33 mouse cellular contexts compared by ENCODE assay signal in the genomic region with DNA sequence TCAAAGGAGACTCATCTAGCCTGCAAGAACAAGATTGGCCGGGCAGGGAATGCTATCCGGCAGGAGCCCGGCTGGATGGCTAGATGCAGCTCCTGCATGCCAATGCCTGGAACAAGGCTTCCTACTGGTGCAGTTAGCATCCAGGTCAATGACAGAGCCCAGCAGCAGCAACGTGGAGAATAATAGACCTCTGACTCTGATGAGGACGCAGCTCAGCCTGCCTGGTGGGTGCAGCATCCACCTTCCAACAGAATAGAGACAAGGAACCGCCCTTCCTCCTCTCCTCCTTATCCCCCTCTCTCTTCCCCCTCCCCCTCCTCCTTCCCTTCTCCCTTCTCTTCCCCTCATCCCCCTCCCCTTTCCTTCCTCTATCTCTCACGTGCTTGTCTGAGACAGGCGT. TPM values are rescaled to one million over a fixed set of nuclear protein-coding genes. Genes with fewer than 3 reads are reported as not detected.
DNase-seq lines count a peak whose midpoint lies in the region; ATAC-seq lines count a peak whose summit lies in the region.
"Had no signal": no experiment of that assay in that cellular context is flagged by ENCODE, and none has a peak within 500 bp of the region (broad histone marks: within the 10 kb centered on the region; RNA-seq: fewer than 3 reads in every experiment).

No protein-coding gene starts in this region.

- peaks cover 75% of the 10 kb centered on the region for H3K27me3 ChIP-seq in forebrain, embryonic 10.5 days (ENCODE audit: poor library complexity, severe bottlenecking)
- H3K27me3 ChIP-seq in forebrain, embryonic 16.5 days (replicated peaks; ENCODE audit: control insufficient read depth, insufficient read depth, low read length), result no peaks in the 10 kb centered on the region; the same call in 1 of the 2 replicates
- peaks cover 5% of the 10 kb centered on the region; the same call in 1 of the 2 replicates for H3K27me3 ChIP-seq in midbrain, embryonic 11.5 days (ENCODE audit: control insufficient read depth, insufficient read depth, low read length)
- peaks cover 89% of the 10 kb centered on the region for H3K27me3 ChIP-seq in midbrain, embryonic 10.5 days (ENCODE audit: low read depth, poor library complexity, severe bottlenecking)
- H3K27me3 ChIP-seq in forebrain, embryonic 13.5 days, result peaks cover 41% of the 10 kb centered on the region
- H3K27me3 ChIP-seq in midbrain, embryonic 14.5 days (ENCODE audit: control insufficient read depth, insufficient read depth, low read length), result no peaks in the 10 kb centered on the region

- H3K9ac ChIP-seq in forebrain, embryonic 16.5 days (replicated peaks; ENCODE audit: low read depth, low read length), result no peak overlapping the region
- H3K9ac ChIP-seq in midbrain, embryonic 11.5 days (ENCODE audit: low read length), result no peak overlapping the region
- H3K9ac ChIP-seq in forebrain, embryonic 13.5 days, result no peak overlapping the region
- H3K9ac ChIP-seq in midbrain, embryonic 14.5 days (replicated peaks; ENCODE audit: low read length), result no peak overlapping the region
- H3K9ac ChIP-seq: embryonic facial prominence, embryonic 12.5 days; heart, embryonic 12.5 days; intestine, embryonic 15.5 days; liver, embryonic 14.5 days; lung, embryonic 15.5 days had no signal

- H3K9me3 ChIP-seq in forebrain, embryonic 10.5 days, result no peaks in the 10 kb centered on the region
- H3K9me3 ChIP-seq in forebrain, embryonic 16.5 days (ENCODE audit: control insufficient read depth, low read length), result no peaks in the 10 kb centered on the region
- H3K9me3 ChIP-seq in midbrain, embryonic 11.5 days (ENCODE audit: control insufficient read depth, low read length), result no peaks in the 10 kb centered on the region
- H3K9me3 ChIP-seq in midbrain, embryonic 10.5 days (replicated peaks), result no peaks in the 10 kb centered on the region
- no peaks in the 10 kb centered on the region for H3K9me3 ChIP-seq in forebrain, embryonic 13.5 days (replicated peaks)
- no peaks in the 10 kb centered on the region for H3K9me3 ChIP-seq in midbrain, embryonic 14.5 days (ENCODE audit: control insufficient read depth, low read length)
- H3K9me3 ChIP-seq: embryonic facial prominence, embryonic 12.5 days; heart, embryonic 12.5 days; intestine, embryonic 15.5 days; lung, embryonic 15.5 days; megakaryocyte, embryonic 14.5 days had no signal

- no peak overlapping the region for H3K4me2 ChIP-seq in forebrain, embryonic 16.5 days (ENCODE audit: low read length)
- no peak overlapping the region for H3K4me2 ChIP-seq in midbrain, embryonic 11.5 days
- H3K4me2 ChIP-seq in forebrain, embryonic 13.5 days, result no peak overlapping the region
- H3K4me2 ChIP-seq in midbrain, embryonic 14.5 days (ENCODE audit: low read length), result peak overlapping the region; percentile 9; the same call in 1 of the 2 replicates
- H3K4me2 ChIP-seq: embryonic facial prominence, embryonic 12.5 days; heart, embryonic 12.5 days; intestine, embryonic 15.5 days; lung, embryonic 15.5 days had no signal

- peak overlapping the region; percentile 11; the same call in 1 of the 2 replicates for H3K27ac ChIP-seq in forebrain, embryonic 10.5 days
- no peak overlapping the region for H3K27ac ChIP-seq in forebrain, embryonic 16.5 days (ENCODE audit: low read length)
- H3K27ac ChIP-seq in midbrain, embryonic 11.5 days (ENCODE audit: low read depth, low read length), result no peak overlapping the region
- no peak overlapping the region for H3K27ac ChIP-seq in midbrain, embryonic 10.5 days (replicated peaks)
- peak overlapping the region; percentile 26; the same call in 1 of the 2 replicates for H3K27ac ChIP-seq in forebrain, embryonic 13.5 days
- peak overlapping the region; percentile 15 for H3K27ac ChIP-seq in midbrain, embryonic 14.5 days (replicated peaks; ENCODE audit: low read depth, low read length)
- H3K27ac ChIP-seq: embryonic facial prominence, embryonic 12.5 days; heart, adult 2 months; intestine, embryonic 15.5 days; kidney, postnatal 0 days; liver, embryonic 14.5 days; lung, embryonic 15.5 days; stomach, postnatal 0 days had no signal

- H3K4me3 ChIP-seq in forebrain, embryonic 10.5 days, result no peak overlapping the region
- no peak overlapping the region for H3K4me3 ChIP-seq in forebrain, embryonic 16.5 days (replicated peaks; ENCODE audit: low read length)
- H3K4me3 ChIP-seq in midbrain, embryonic 11.5 days (ENCODE audit: low read depth, low read length), result no peak overlapping the region
- no peak overlapping the region for H3K4me3 ChIP-seq in midbrain, embryonic 10.5 days
- H3K4me3 ChIP-seq in forebrain, embryonic 13.5 days, result no peak overlapping the region
- no peak overlapping the region for H3K4me3 ChIP-seq in midbrain, embryonic 14.5 days (replicated peaks; ENCODE audit: low read depth, low read length)
- H3K4me3 ChIP-seq: embryonic facial prominence, embryonic 12.5 days; heart, adult 2 months; heart, embryonic 12.5 days; intestine, embryonic 15.5 days; lung, embryonic 15.5 days had no signal

- no peaks in the 10 kb centered on the region for H3K36me3 ChIP-seq in forebrain, embryonic 10.5 days (replicated peaks)
- H3K36me3 ChIP-seq in forebrain, embryonic 16.5 days (ENCODE audit: control insufficient read depth, insufficient read depth), result no peaks in the 10 kb centered on the region
- no peaks in the 10 kb centered on the region for H3K36me3 ChIP-seq in midbrain, embryonic 11.5 days (ENCODE audit: control insufficient read depth, insufficient read depth, low read length)
- H3K36me3 ChIP-seq in midbrain, embryonic 10.5 days, result no peaks in the 10 kb centered on the region
- no peaks in the 10 kb centered on the region for H3K36me3 ChIP-seq in forebrain, embryonic 13.5 days (ENCODE audit: poor library complexity, severe bottlenecking)
- H3K36me3 ChIP-seq in midbrain, embryonic 14.5 days (ENCODE audit: control insufficient read depth, insufficient read depth, low read length), result no peaks in the 10 kb centered on the region
- H3K36me3 ChIP-seq: embryonic facial prominence, embryonic 12.5 days; heart, embryonic 12.5 days; intestine, embryonic 15.5 days; lung, embryonic 15.5 days had no signal

- DNase-seq in forebrain, embryonic 10.5 days (ENCODE audit: extremely low spot score, low spot score), result no peak
- DNase-seq in midbrain, embryonic 11.5 days (ENCODE audit: low spot score, missing footprints), result peak; percentile 77
- DNase-seq in midbrain, embryonic 10.5 days (ENCODE audit: low spot score), result no peak
- peak; percentile 48 for DNase-seq in midbrain, embryonic 14.5 days
- DNase-seq in kidney, adult 9 months, result no peak
- DNase-seq in layer of hippocampus, adult 11-12 months (ENCODE audit: low spot score), result no peak
- DNase-seq: adrenal gland, postnatal 25 days; cerebellum, adult 2 months; embryo, embryonic 11 days; heart, adult 2 months; heart, postnatal 4 days; kidney, adult 2 months; kidney, postnatal 4 days; layer of hippocampus, postnatal 36 days; liver; lung, postnatal 4 days; right cerebral cortex, postnatal 4 days; thymus, adult 18-20 months; thymus, postnatal 25 days had no signal

- WGBS in forebrain, embryonic 10.5 days, result 20% methylated on average over 8 of the region's 8 CpGs
- 22% methylated on average over 8 of the region's 8 CpGs for WGBS in forebrain, embryonic 16.5 days
- 9% methylated on average over 8 of the region's 8 CpGs for WGBS in midbrain, embryonic 11.5 days
- WGBS in midbrain, embryonic 10.5 days, result 18% methylated on average over 8 of the region's 8 CpGs
- WGBS in forebrain, embryonic 13.5 days, result 10% methylated on average over 8 of the region's 8 CpGs
- 8% methylated on average over 8 of the region's 8 CpGs for WGBS in midbrain, embryonic 14.5 days

- peaks cover 54% of the 10 kb centered on the region for H3K4me1 ChIP-seq in forebrain, embryonic 10.5 days
- peaks cover 29% of the 10 kb centered on the region for H3K4me1 ChIP-seq in forebrain, embryonic 16.5 days (replicated peaks; ENCODE audit: control insufficient read depth, insufficient read depth, low read length)
- H3K4me1 ChIP-seq in midbrain, embryonic 11.5 days (ENCODE audit: control insufficient read depth, insufficient read depth, low read length), result peaks cover 11% of the 10 kb centered on the region
- peaks cover 45% of the 10 kb centered on the region for H3K4me1 ChIP-seq in midbrain, embryonic 10.5 days
- H3K4me1 ChIP-seq in forebrain, embryonic 13.5 days, result peaks cover 52% of the 10 kb centered on the region
- peaks cover 31% of the 10 kb centered on the region for H3K4me1 ChIP-seq in midbrain, embryonic 14.5 days (ENCODE audit: control insufficient read depth, insufficient read depth, low read length)
- H3K4me1 ChIP-seq: embryonic facial prominence, embryonic 12.5 days had no signal

- no peak for ATAC-seq in forebrain, embryonic 16.5 days
- ATAC-seq in midbrain, embryonic 11.5 days (ENCODE audit: low FRiP score), result no peak
- ATAC-seq in forebrain, embryonic 13.5 days, result peak; percentile 17; the same call in 1 of the 2 replicates
- ATAC-seq in midbrain, embryonic 14.5 days (ENCODE audit: low FRiP score, low TSS enrichment), result no peak
- ATAC-seq: hindbrain, embryonic 16.5 days; intestine, embryonic 15.5 days; Patski had no signal

RNA-seq across cellular contexts. Expression of a gene that starts 28.1 kb away (rescaled TPM):
- not detected in 2 replicates for polyA plus RNA-seq in forebrain, embryonic 10.5 days (2016; fragmentation: Nextera tagmentation; extraction: Ambion mirVana)
- polyA plus RNA-seq in forebrain, embryonic 16.5 days (2015; fragmentation: Nextera tagmentation; extraction: Ambion mirVana), result 13.2 and 13.4 TPM in 2 replicates
- 0.04 and 0.14 TPM in 2 replicates for polyA plus RNA-seq in midbrain, embryonic 11.5 days (2014; fragmentation: Nextera tagmentation; extraction: Ambion mirVana)
- 0.10 and 0.24 TPM in 2 replicates for polyA plus RNA-seq in midbrain, embryonic 10.5 days (2016; fragmentation: Nextera tagmentation; extraction: Ambion mirVana)
- 2.2 and 2.3 TPM in 2 replicates for polyA plus RNA-seq in forebrain, embryonic 13.5 days (2015; fragmentation: Nextera tagmentation; extraction: Ambion mirVana)
- polyA plus RNA-seq in midbrain, embryonic 14.5 days (2014; fragmentation: Nextera tagmentation; extraction: Ambion mirVana), result 0.89 and 1.3 TPM in 2 replicates
- polyA plus RNA-seq: heart, adult 2 months; kidney, adult 2 months; limb, embryonic 11.5 days; Patski; spleen, adult 2 months had no signal

RNA-seq across cellular contexts. Expression of a gene that starts 53.2 kb away (rescaled TPM):
- 41.1 and 44.3 TPM in 2 replicates for polyA plus RNA-seq in forebrain, embryonic 10.5 days (2016; fragmentation: Nextera tagmentation; extraction: Ambion mirVana)
- polyA plus RNA-seq in forebrain, embryonic 16.5 days (2015; fragmentation: Nextera tagmentation; extraction: Ambion mirVana), result 49.3 and 50.6 TPM in 2 replicates
- polyA plus RNA-seq in midbrain, embryonic 11.5 days (2014; fragmentation: Nextera tagmentation; extraction: Ambion mirVana), result 42.1 and 45.9 TPM in 2 replicates
- polyA plus RNA-seq in midbrain, embryonic 10.5 days (2016; fragmentation: Nextera tagmentation; extraction: Ambion mirVana), result 39.7 and 41.2 TPM in 2 replicates
- 50.7 and 53.6 TPM in 2 replicates for polyA plus RNA-seq in forebrain, embryonic 13.5 days (2015; fragmentation: Nextera tagmentation; extraction: Ambion mirVana)
- polyA plus RNA-seq in midbrain, embryonic 14.5 days (2014; fragmentation: Nextera tagmentation; extraction: Ambion mirVana), result 46.8 and 49.5 TPM in 2 replicates

Comparison
In these comparisons a context has a peak if more than half of its experiments do, and no peak if none do; other contexts are left out.
1. DNase-seq: peak in midbrain, embryonic 11.5 days (single experiment) and midbrain, embryonic 14.5 days (single experiment); none in forebrain, embryonic 10.5 days (single experiment), midbrain, embryonic 10.5 days (single experiment), kidney, adult 9 months (single experiment) and layer of hippocampus, adult 11-12 months (single experiment).
2. H3K27ac ChIP-seq: peak in forebrain, embryonic 10.5 days (single experiment), forebrain, embryonic 13.5 days (single experiment) and midbrain, embryonic 14.5 days (single experiment); none in forebrain, embryonic 16.5 days (single experiment), midbrain, embryonic 11.5 days (single experiment) and midbrain, embryonic 10.5 days (single experiment).